Mouse (Mus musculus) liver, embryonic 14.5 days (tissue): Measurements from ENCODE around the gene Olfr1417. TPM values are rescaled to one million over a fixed set of nuclear protein-coding genes. Genes with fewer than 3 reads are reported as not detected.
"Not testable (repeated sequence)": the region's sequence is repeated elsewhere in the genome, so short reads cannot be mapped to it uniquely, and the experiment has no call there.

Source experiments
- ATAC-seq: fragments of 200-750 bp; cut with Nextera tagmentation; 2 replicates; pipeline ENCODE4 v1.8.0; 2017; ENCODE audit warnings: moderate number of reproducible peaks, mild to moderate bottlenecking, moderate library complexity; ENCODE audit not compliant: insufficient read depth
- DNase-seq, 3 experiments: peaks; one replicate each; pipeline ENCODE4 v3.0.0-alpha.2; 2012 to 2013; ENCODE audit warnings: low read depth in 3 of 3, low spot score in 3 of 3
- H3K27ac ChIP-seq: fragments of 300-500 bp; sonication (generic); 2 replicates; pipeline ENCODE4 v1.5.1; 2014; ENCODE audit warnings: moderate library complexity, mild to moderate bottlenecking, control low read depth, inconsistent platforms
- H3K27me3 ChIP-seq: fragments of 300-500 bp; sonication (generic); 2 replicates; pipeline ENCODE4 v1.6.1; 2014; ENCODE audit warnings: mild to moderate bottlenecking, low read length, moderate library complexity; ENCODE audit not compliant: control insufficient read depth, insufficient read depth
- H3K36me3 ChIP-seq: fragments of 300-500 bp; sonication (generic); replicated peaks from 2 replicates; pipeline ENCODE4 v1.6.1; 2014; ENCODE audit warnings: low read depth; ENCODE audit not compliant: control insufficient read depth, insufficient read depth
- H3K4me1 ChIP-seq, 2 experiments: fragments of 200-500 bp in 1 of 2; fragments of 300-500 bp in 1 of 2; sonication (generic) in 1 of 2; replicated peaks; 2 replicates each; pipeline ENCODE4 v1.6.1; 2012 to 2014; ENCODE audit warnings: antibody characterized with exemption in 1 of 2, inconsistent platforms in 1 of 2, low read length in 1 of 2; ENCODE audit not compliant: control insufficient read depth in 2 of 2, insufficient read depth in 2 of 2
- H3K4me2 ChIP-seq: fragments of 300-500 bp; sonication (generic); 2 replicates; pipeline ENCODE4 v1.6.1; 2014; ENCODE audit warnings: low read depth, mild to moderate bottlenecking, control low read depth, moderate library complexity
- H3K4me3 ChIP-seq, 2 experiments: fragments of 200-500 bp in 1 of 2; fragments of 300-500 bp in 1 of 2; sonication (generic) in 1 of 2; 2 replicates each; pipeline ENCODE4 v1.5.1; 2012 to 2014; ENCODE audit warnings: low read depth in 2 of 2, low read length in 2 of 2, mild to moderate bottlenecking in 2 of 2, control low read depth in 1 of 2, inconsistent platforms in 1 of 2, moderate library complexity in 1 of 2; ENCODE audit not compliant: insufficient read depth in 1 of 2
- H3K9ac ChIP-seq: fragments of 300-500 bp; sonication (generic); replicated peaks from 2 replicates; pipeline ENCODE4 v1.6.1; 2014; ENCODE audit warnings: mild to moderate bottlenecking, control low read depth, moderate library complexity
- H3K9me3 ChIP-seq: fragments of 300-500 bp; sonication (generic); 2 replicates; pipeline ENCODE4 v1.6.1; 2016; ENCODE audit warnings: low read length, mixed read lengths; ENCODE audit not compliant: control insufficient read depth
- CTCF ChIP-seq: IDR thresholded peaks from 2 replicates; pipeline ENCODE4 v1.5.1; 2016; ENCODE audit warnings: antibody characterized with exemption, low read depth, control low read depth
- EP300 ChIP-seq: IDR thresholded peaks from 2 replicates; pipeline ENCODE4 v1.6.1; 2016; ENCODE audit warnings: antibody characterized with exemption, low read depth
- WGBS: fragments of 180-500 bp; shearing (Covaris S2); extraction: QIAGEN DNeasy Blood & Tissue Kit; methylation state at CpG from one replicate; pipeline ENCODE4 v1.1.7; 2014; ENCODE audit not compliant: insufficient replicate concordance; 5-methylcytosine and 5-hydroxymethylcytosine counted together
- polyA plus RNA-seq, 2 experiments: library from polyadenylated mRNA; depleted of rRNA in 1 of 2; stranded (reverse) in 1 of 2; unstranded in 1 of 2; fragments of >200 nt; fragmentation: Nextera tagmentation in 1 of 2; extraction: Ambion mirVana in 1 of 2; gene quantifications; 2 replicates each; pipeline versions ENCODE4 v1.2.1 to v1.2.3; 2012 to 2014

Olfr1417 gene
- polyA plus RNA-seq (2012; rRNA removed) (not detected in 2 replicates), polyA plus RNA-seq (2014; fragmentation: Nextera tagmentation; extraction: Ambion mirVana) (not detected in 2 replicates)

DNA sequence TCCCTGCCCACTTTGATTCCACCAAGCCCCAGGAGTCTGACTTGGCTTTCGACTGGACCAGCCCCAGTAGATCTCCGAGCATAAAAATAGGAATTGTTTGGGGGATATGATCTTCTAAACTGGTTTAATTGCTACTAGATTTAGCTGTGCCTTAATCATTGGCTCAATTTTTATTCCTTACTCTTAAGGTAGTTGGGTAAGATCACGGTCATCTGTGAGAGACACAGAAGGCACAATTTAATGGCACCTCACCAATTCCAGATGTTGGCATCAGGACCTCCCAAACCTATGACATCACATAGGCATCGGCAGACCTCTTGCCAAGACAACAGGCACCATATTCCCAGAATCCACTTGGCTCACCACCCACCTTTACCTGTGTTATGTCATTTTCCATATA, at the start of gene Olfr1417:
Olfr1417 (minus strand) TSS at position 101 of the 400 bp plus-strand sequence.
- no peak for TF ChIP-seq CTCF
- TF ChIP-seq EP300 = no peak
- H3K4me1 ChIP-seq = no peaks in the 10 kb centered on the region
- H3K9me3 ChIP-seq = no peaks in the 10 kb centered on the region
- H3K9ac ChIP-seq = no peak within 1 kb of the TSS
- WGBS = 61% methylated on average over 4 of the region's 4 CpGs
- no peaks in the 10 kb centered on the region for H3K36me3 ChIP-seq
- no peaks in the 10 kb centered on the region for H3K27me3 ChIP-seq
- DNase-seq (no peak), ATAC-seq (no peak)
- no peak within 1 kb of the TSS for H3K27ac ChIP-seq
- no peak within 1 kb of the TSS for H3K4me3 ChIP-seq
- no peak within 1 kb of the TSS for H3K4me2 ChIP-seq

DNA sequence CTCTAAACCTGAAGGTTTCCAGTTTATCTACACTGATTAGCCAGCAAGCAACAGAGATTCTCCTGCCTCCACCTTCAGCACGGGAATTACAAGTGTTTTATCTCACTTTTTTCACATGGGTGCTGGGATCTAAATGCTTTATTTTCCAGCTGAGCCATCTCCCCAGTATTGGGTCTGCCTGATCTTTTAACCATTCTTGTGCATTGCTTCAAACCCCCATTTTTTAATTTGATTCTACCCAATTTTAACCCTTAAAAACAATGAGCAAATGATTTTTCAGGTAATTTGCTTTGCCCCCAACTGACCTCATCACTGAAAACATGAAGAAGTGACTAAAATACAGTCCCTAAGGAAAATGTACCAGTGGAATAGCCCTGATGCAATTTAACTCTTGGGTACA, 47.2 kb upstream of the Olfr1417 start, which contains the start of gene Olfr1420:
Olfr1420 (plus strand) TSS at position 301 of the 400 bp plus-strand sequence.
- ATAC-seq (no peak), DNase-seq (no peak)
- TF ChIP-seq CTCF (no peak), EP300 (no peak)
- Histone ChIP-seq H3K4me1 (no peaks in the 10 kb centered on the region), H3K9ac (no peak within 1 kb of the TSS), H3K4me2 (no peak within 1 kb of the TSS), H3K27ac (no peak within 1 kb of the TSS), H3K27me3 (no peaks in the 10 kb centered on the region), H3K36me3 (no peaks in the 10 kb centered on the region), H3K4me3 (no peak within 1 kb of the TSS), H3K9me3 (no peaks in the 10 kb centered on the region)
- 24% methylated on average over 1 of the region's 1 CpGs for WGBS

GRCm38 (mm10) chr19:11878404-11878803, 39.4 kb upstream of the Olfr1417 start:
- not testable (repeated sequence) for H3K4me2 ChIP-seq, DNase-seq, ATAC-seq, H3K27ac ChIP-seq, H3K4me1 ChIP-seq, H3K9ac ChIP-seq, H3K36me3 ChIP-seq, H3K4me3 ChIP-seq, H3K27me3 ChIP-seq, H3K9me3 ChIP-seq
- 42% methylated on average over 22 of the region's 22 CpGs for WGBS

- Histone ChIP-seq H3K27ac (no peak within 1 kb of the TSS), H3K4me1 (no peaks in the 10 kb centered on the region), H3K4me3 (no peak within 1 kb of the TSS), H3K36me3 (no peaks in the 10 kb centered on the region), H3K4me2 (no peak within 1 kb of the TSS), H3K27me3 (no peaks in the 10 kb centered on the region), H3K9me3 (no peaks in the 10 kb centered on the region), H3K9ac (no peak within 1 kb of the TSS)
- ATAC-seq (no peak), DNase-seq (no peak)
- WGBS = 11% methylated on average over 1 of the region's 1 CpGs
- TF ChIP-seq EP300 (no peak), CTCF (no peak)
These were observed 36.0 kb upstream of the Olfr1417 start, which contains the start of gene Olfr1419 for GRCm38 (mm10) chr19:11875006-11875405. Gene Olfr1419, minus strand, starts transcription at chr19:11875106.

DNA sequence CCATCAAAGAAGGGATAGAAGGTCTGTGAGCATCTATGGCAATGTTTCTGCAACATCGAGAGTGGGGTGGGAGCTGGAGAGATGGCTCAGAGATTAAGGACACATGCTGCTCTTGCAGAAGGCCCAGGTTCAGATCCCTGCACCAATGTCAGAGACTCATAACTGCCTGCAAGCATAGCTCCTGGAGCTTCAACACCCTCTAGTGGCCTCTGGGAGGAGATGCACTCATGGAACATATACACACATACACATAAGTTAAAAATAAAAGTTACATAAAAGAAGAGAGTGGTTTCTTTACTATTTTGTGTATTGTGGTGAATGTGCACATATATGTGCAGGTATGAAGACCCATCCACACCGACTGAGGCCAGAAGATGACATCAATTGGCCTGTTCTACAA, 28.8 kb upstream of the Olfr1417 start:
- TF ChIP-seq EP300 = no peak
- peak; percentile 33; the same call in 1 of the 2 replicates for TF ChIP-seq CTCF
- Histone ChIP-seq H3K27me3 (no peaks in the 10 kb centered on the region), H3K4me2 (no peak overlapping the region), H3K9me3 (no peaks in the 10 kb centered on the region), H3K4me1 (no peaks in the 10 kb centered on the region), H3K36me3 (no peaks in the 10 kb centered on the region), H3K9ac (no peak overlapping the region), H3K4me3 (no peak overlapping the region), H3K27ac (no peak overlapping the region)
- DNase-seq (no peak), ATAC-seq (no peak)
- WGBS = 61% methylated on average over 2 of the region's 2 CpGs
